Mouse (Mus musculus): ENCODE data around the gene Arhgap45.

Gene Arhgap45

DNA sequence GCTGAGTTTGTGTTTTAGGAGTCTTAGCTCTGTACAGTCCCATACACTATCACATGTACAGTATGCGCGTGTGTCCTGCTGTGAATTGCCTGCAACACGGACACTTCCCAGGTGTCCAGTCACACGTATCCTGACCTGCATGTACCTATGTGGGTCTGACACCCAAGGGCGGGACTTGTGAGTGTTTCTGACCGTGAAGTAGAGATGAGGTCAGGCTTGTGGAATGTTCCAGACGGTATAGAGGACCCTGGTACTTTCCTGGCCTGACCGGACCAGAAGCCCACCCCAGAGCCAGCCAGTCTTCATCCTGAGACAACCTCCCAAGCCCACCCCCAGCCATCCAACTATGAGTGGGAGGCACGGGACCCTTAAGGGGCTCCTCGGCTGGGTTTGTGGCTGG is 870 bp upstream of the Arhgap45 start:
- no peak for DNase-seq (ENCODE audit: low read depth, low spot score)

DNA sequence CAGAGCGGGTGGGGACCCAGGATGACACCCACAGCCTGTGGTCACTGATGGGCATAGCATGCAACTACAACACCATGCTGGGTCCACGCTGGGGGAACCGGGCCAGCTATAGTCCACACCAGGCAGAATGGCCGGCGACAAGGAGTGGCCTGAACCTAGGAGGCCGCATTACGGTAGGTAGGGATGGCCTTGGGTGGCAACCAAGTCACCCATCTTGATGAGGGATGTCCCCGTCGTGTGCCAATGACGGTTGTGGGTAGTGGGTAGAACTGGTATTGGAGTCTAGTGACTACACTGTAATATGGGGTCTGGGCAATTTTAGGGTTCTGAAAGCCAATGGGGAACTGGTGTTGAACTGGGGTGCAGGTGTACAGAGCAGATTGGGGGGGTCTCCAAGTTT is 478 bp downstream of the Arhgap45 start:
- no peak for DNase-seq (ENCODE audit: low read depth, low spot score)

DNA sequence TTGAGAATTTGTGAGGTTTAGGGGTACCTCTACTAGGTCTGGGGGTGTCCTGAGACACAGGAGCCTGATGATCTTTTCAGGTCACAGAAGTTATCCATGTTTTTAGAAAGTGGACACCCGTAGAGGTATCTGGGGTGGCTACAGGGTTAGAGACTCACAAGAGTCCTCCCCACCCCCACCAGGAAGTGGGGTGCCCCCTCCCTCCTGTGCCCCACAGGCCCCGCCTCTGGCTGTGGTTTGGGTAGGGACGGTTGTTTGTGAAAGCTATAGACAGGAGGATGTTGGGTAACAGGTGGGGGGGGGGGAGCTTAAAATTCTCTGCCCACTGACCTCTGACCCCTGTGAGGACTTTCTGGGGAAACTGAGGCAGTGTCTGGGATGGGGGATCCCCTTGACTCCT is 908 bp downstream of the Arhgap45 start:
- DNase-seq (ENCODE audit: low read depth, low spot score): no peak

DNA sequence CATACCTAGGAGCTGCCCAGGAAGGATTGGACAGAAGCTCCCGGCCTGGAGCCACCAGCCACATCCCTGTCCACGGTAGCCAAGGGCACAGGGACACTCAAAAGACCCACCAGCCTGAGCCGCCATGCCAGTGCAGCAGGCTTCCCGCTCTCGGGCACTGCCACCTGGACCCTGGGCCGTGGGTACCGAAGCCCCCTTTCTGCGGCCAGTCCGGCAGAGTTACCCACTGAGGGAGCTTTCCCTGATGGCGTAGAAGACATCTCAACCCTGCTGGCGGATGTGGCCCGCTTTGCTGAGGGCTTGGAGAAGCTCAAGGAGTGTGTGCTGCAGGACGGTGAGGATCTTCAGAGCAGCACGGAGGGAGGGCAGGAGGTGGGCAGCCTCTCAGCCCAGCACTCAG is 1.3 kb downstream of the Arhgap45 start:
- no peak for DNase-seq (ENCODE audit: low read depth, low spot score)

DNA sequence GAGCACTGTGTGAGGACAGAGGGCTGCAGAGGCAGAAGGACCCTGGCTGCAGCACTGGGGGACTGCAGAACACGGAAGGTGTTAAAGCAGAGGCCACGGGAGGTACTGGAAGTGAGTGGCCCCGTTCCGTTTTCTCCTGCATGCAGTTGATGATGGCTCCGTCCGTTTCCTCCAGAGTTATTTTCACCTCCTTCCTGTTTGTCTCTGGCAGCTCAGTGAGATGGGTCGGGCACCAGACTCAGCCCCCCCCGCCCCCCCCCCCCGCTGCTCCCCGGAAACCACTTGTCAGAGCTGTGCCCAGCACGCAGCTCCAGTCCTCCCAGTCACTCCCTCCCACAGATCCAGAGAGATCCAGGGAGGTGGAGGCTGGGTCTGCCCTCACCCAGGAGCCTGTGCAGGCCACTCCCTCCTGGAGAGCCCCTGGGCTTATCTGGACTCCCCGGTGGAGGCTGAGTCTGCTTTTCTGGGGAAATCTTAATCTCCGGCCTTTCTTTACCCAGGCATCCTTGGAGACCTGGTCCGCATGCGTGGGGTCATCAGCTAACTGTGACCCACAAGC is 2.4 kb downstream of the Arhgap45 start:
- no peak for DNase-seq (ENCODE audit: low read depth, low spot score)

DNA sequence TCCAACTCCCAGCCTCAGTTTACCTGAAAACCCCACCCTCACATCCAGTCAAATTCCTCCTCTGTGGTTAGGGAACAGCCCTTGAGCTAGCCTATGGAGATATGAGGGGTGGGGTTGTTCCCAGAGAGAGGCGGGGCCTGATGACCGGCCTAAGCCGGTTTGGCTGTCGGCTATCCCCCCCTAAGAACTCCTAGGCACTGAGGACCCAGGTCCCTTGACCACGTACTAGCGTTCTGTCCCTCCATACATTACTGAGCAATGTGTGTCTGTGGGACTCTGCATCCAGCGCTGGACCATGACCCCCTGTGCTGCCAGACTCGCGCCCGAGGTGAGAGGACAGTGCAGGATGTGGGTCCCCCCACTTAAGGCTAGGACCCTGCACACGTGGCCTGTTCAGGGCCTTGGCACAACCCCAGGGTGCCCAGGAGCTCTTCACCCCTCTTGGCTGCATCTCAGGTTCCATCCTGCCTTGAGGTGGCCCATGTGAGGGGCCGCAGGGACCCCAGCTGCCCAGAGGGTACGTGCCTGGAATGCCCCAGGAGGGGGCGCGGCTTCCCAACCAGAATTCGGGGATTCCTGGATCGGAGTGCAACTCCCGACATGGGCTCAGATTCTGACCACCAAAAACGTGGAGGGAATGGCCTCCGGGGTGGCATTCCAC is 3.1 kb downstream of the Arhgap45 start:
- no peak for DNase-seq (ENCODE audit: low read depth, low spot score)

DNA sequence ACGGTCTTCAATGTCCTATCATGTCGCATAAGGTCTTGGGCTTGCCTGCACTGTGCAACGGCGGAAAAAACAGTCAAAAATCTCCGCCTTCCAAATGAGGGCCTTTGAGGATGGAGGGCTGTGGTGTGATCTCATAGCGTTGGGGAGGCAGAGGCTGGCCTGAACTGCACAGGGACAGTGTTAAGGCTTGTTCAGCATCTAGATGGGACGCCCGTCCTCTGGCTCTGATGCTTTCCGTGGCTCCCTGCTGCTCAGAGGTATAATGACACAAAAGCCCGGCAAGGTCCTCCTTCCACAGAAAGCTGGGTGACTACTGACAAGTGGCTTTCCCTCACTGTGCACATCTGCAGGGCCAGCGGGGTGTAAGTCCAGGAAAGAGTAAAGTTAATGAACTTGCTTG is 3.7 kb downstream of the Arhgap45 start:
- DNase-seq (ENCODE audit: low read depth, low spot score): no peak

DNA sequence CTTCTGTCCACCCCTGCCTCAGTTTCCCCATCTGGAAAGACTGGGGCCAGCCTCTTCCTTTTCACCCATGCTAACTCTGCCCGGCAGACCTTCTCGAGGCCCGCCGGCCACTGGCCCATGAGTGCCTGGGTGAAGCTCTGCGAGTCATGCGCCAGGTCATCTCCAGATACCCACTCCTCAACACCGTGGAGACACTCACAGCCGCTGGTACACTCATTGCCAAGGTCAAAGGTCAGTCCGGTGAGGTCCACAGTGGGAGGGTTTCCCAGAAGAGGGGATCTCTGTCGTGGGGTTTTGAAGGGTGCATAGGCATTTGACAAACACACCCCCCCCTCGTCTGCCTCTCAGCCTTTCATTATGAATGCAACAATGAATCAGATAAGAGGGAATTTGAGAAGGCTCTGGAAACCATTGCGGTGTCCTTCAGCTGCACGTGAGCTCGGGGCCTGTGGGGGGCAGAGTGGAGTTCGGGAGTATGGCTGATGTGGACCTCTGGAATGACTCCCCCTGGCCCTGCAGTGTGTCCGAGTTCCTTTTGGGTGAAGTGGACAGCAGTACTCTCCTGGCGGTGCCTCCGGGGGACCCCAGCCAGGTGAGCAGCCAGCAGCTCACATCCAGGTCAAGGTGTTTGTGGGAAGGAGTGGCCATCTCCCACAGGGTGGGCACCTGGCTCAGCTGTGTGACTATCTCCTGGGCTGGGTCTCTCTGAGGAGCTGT is 4.3 kb downstream of the Arhgap45 start:
- DNase-seq (ENCODE audit: low read depth, low spot score): no peak

DNA sequence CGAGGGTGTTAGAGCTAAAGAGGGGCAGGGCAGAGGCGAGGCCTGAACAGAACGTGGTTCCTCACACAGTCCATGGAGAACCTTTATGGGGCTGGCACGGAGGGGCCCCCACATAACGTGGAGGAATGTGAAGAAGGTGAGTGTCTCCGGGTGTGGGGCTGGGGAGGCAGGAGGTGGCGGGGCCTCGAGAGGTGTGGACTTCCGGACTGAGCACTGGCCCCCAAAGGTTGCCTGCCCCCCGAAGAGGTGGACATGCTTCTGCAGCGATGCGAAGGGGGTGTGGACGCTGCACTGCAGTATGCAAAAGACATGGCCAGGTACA is 4.8 kb downstream of the Arhgap45 start:
- DNase-seq (ENCODE audit: low read depth, low spot score): no peak

DNA sequence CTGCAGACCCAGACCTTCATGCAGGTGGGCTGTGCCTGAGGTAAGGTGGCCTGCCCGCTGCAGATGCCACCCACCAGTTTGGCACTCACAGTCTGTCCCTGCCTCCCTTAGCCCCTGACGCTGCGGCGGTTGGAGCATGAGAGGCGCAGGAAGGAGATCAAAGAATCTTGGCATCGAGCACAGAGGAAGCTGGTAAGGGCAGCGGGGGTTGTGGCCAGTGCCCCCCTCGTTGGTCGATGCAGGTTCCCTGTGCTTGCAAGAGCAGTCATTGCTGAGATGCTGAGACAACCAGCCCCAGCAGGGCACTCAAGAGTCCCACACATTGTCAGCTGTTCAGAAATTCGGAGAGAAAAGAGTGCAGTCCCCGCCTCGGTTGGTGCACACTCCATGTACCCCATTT is 5.7 kb downstream of the Arhgap45 start:
- no peak for DNase-seq (ENCODE audit: low read depth, low spot score)

DNA sequence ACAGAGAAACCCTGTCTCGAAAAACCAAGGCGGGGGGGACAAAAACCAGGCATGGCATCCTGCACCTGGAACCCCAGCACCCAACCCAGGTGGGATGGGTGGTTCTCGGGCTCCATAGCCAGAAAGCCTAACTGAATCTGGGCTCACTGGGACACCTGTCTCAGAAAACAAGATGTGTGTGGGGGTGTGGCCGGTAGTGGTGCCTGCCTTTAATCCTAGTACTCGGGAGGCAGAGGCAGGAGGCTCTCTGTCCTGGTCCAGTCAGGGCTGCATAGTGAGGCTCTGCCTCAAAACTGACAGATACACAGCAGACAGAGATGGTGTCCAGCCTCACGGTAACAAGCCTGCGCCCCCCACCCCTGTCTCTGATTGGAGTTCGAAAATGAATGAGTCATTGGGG is 6.4 kb downstream of the Arhgap45 start:
- DNase-seq (ENCODE audit: low read depth, low spot score): no peak

DNA sequence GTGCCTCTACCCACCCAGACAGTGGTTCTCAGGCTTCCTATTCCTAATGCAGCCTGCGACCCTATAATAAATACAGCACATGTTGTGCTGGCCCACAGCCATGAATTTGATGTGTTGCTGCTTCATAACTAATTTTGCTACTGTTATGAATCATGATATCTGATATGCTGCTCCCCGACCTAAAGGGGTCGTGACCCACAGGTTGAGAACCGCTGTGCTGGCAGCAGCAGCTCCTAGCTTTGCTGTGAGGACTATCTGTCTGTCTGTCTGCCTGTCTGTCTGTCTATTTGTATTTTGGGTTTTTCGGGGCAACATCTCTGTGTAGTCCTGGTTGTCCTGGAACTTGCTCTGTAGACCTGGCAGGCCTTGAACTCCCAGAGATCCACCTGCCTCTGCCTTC is 7.3 kb downstream of the Arhgap45 start:
- DNase-seq (ENCODE audit: low read depth, low spot score): no peak

DNA sequence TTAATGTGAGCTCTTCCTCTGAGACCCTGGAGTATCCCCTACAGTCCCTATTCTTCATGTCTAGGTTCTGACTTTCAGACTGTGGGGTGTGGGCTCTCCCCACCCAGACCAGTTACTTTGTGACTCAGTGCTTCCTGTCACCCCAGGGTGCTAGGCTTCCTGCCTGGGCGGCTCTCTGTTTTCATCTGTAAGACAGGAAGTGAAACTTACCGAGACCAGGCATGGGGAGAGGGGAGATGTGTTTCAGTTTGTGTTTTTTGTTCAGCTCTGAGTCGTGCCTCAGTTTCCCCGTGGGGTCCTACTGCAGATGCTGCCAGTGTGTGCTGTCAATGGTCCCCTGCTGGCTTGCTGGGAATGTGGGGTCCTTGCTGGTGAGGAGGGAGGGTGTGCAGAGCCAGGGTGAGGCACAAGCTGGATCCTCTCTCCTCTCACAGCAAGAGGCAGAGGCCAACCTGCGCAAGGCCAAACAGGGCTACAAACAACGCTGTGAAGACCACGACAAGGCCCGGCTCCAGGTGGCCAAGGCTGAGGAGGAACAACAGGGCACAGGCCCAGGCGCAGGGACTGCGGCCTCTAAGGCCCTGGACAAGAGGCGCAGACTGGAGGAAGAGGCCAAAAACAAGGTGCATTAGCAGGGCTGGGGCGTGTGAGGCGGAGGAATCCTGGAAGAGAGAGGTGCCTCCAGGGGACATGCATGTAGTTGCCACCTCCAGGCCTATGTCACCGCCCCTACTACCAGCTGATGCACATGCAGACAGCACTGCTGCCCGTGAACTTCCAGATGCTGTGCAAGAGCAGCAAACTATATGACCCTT is 8.0 kb downstream of the Arhgap45 start:
- no peak for DNase-seq (ENCODE audit: low read depth, low spot score)

DNA sequence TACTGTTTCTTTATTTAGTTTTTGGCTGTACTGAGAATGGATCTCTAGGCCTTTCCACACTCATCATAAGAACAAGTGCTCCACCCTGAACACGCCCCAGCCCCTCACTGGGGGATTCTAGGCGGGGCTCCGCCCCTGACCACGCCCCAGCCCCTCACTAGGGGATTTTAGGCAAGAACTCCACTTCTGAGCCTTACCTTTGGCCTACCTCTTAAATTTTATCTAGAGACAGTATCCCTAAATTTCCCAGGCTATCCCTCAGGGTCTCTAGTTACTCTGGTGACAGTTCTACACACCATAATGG is 8.5 kb downstream of the Arhgap45 start:
- DNase-seq (ENCODE audit: low read depth, low spot score): no peak

DNA sequence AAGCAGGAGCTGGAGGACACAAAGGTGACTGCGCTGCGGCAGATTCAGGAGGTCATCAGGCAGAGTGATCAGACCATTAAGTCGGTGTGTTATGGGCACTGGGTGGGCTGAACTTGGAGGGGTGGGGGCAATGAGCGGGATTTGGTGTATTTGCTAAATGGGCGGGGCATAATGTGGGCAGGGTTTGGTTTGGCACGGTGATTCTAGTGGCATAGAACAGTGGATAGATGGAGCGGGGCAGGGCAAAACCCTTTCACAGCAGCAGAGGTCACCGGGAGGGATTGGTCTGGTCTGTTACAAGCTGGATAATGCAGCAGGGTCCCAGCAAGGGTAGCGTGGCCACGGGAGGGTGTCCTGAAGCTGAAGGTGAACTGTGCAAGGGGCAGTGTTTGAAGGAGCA is 9.0 kb downstream of the Arhgap45 start:
- no peak for DNase-seq (ENCODE audit: low read depth, low spot score)

DNA sequence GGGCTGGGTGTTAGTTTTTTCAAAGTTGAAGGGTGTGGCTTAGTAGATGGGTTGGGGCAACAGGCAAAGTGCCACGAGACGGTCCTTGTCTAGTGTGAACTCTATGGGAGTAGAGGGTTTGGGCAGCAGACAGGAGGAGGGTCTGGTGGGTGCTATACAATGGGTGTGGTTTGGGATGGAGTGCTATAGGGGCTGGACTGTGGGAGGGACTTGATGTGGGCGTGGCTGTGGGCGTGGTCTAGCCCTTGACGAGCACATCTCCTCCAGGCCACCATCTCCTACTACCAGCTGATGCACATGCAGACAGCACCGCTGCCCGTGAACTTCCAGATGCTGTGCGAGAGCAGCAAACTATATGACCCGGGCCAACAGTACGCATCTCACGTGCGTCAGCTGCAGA is 9.4 kb downstream of the Arhgap45 start:
- no peak for DNase-seq (ENCODE audit: low read depth, low spot score)

DNA sequence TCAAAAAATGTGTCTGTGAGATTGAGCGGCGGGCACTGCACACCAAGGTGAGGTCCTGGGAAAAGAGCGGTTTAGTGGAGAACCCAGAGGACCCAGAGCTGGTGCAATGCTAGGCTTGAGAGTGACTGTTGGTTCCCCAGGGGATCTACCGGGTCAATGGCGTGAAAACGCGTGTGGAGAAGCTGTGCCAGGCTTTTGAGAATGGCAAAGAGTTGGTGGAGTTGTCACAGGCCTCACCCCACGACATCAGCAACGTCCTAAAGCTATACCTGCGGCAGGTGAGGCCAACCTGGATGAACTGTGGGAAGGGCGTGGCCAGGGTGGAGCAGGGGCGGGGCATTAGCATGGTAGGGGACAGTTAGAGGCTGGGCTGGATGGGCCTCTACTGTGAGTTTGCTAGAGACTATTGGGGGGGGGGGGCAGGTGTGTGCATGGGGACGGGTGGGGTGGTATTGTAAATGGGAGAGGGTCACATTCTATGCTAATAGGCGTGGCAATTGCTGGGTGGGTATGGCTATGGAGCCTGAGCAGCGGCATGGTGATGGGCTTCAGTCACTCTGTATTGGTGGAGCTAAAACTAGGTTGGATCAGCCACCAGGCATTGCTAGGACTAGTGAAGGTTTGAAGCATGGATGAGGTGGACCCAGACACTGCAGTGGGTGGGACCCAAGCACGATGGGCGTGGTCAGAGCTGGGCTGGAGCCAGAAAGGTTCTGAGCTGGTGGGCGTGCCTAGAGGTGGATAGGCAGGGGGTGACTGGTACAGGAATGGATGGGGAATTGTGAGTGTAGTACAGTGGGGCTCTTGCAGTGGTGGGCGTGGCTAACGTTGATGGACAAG is 11.4 kb downstream of the Arhgap45 start:
- DNase-seq (ENCODE audit: low read depth, low spot score): no peak

DNA sequence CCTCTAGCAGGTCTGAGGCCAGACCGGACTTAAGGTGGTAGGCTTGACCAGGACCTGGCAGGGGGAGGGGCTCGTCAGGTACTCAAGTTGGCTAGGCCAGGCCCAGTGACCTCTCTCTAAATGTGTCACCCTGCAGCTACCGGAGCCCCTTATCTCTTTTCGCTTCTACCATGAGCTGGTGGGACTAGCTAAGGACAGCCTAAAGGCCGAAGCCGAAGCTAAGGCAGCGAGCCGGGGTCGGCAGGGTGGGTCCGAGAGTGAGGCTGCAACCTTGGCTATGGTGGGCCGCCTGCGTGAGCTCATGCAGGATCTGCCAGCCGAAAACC is 12.0 kb downstream of the Arhgap45 start:
- no peak for DNase-seq (ENCODE audit: low read depth, low spot score)

DNA sequence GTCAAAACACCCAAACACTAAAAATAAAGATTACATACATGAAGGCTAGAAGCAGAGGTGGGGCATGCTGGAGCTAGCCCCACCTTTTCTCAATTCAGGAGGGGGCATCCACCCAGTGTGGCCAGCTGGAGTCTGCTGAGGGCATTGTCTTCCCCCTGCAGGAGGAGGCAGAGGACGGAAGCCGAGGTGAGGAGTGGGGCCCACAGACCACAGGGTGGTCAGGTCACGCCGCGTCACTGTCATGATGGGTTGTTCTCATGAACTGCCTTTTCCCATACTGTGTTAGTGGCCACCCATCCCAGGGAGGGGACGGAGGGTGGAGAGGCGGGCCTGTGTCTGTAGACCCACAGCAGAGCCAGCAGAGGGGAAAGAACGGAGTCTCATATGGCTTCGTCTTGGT is 13.7 kb downstream of the Arhgap45 start:
- DNase-seq (ENCODE audit: low read depth, low spot score): no peak

DNA sequence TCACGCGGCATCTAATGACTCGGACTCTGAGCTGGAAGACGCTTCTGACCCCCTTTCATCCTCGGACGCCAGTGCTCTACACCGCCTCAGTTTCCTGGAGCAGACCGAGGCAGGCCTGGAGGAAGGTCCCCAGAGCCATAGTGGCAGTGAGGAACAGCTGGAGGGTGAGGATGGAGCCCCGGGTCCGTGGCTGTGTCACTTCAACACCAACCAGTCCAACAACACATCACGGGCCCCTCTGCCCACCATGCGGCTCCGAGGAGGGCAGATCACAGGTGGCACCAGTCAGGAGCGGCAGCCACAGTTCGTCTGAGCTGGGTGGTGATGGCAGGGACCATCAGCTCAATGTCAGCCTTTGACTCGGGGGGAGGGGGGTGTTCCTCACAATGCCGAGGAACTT is 14.3 kb downstream of the Arhgap45 start:
- no peak for DNase-seq (ENCODE audit: low read depth, low spot score)

DNA sequence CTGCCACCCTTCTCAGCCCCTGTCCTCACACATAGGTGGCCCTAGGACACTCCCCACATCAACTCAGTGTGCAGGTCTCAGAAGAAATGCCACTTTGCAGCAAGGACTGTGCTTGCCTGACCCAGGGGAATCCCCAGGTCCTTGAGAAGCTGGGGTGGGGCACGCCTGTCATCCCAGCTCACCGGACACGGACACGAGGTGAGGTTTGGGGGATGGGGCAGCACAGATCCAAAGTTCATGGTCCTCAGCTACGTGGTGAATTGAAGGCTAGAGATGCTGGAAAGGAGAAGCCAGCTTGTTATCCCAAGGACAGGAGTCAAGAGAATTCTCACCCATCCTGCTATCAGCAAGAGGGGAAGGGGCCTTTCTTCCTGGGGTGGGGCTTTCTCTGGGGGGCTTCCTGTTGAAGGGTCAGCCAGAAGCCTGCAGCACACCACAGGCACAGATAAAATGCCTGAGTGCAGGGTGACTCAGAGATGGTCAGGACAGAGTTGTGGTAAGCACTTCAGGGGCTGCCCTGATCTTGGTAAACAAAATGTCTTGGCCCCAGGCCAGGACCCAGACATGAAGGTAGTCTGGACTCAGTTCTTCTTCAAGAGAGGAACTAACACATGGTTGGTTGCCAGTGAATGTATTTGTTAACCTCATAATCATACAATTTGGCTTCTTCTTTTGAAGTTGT is 16.5 kb downstream of the Arhgap45 start:
- no peak for DNase-seq (ENCODE audit: low read depth, low spot score)
